ENCODE assay signal across 8 mouse cellular contexts in genomic region chr16:37683154-37684130, GRCm38 (mm10). TPM values are rescaled to one million over a fixed set of nuclear protein-coding genes. Genes with fewer than 3 reads are reported as not detected.
DNase-seq lines count a peak whose midpoint lies in the region; ATAC-seq and TF ChIP-seq lines count a peak whose summit lies in the region.

No protein-coding gene starts in this region.

- peak; percentile 60 for ATAC-seq in forebrain, embryonic 11.5 days (replicated peaks; ENCODE audit: low FRiP score)
- peak; percentile 38; the same call in 1 of the 2 replicates for ATAC-seq in hindbrain, embryonic 15.5 days (ENCODE audit: low FRiP score, low read depth)
- peak; percentile 6; the same call in 1 of the 2 replicates for ATAC-seq in lung, embryonic 16.5 days (ENCODE audit: low read depth)

- H3K36me3 ChIP-seq in forebrain, embryonic 11.5 days (ENCODE audit: control insufficient read depth, insufficient read depth, low read length), result no peaks in the 10 kb centered on the region
- H3K36me3 ChIP-seq in hindbrain, embryonic 15.5 days, result no peaks in the 10 kb centered on the region
- H3K36me3 ChIP-seq in lung, embryonic 16.5 days (ENCODE audit: control insufficient read depth, insufficient read depth, low read length), result no peaks in the 10 kb centered on the region
- no peaks in the 10 kb centered on the region for H3K36me3 ChIP-seq in testis, adult 2 months (ENCODE audit: control insufficient read depth, insufficient read depth, low read length)

- no peaks in the 10 kb centered on the region for H3K9me3 ChIP-seq in forebrain, embryonic 11.5 days (ENCODE audit: control insufficient read depth, low read length)
- H3K9me3 ChIP-seq in hindbrain, embryonic 15.5 days, result no peaks in the 10 kb centered on the region
- no peaks in the 10 kb centered on the region for H3K9me3 ChIP-seq in lung, embryonic 16.5 days (ENCODE audit: control insufficient read depth, low read length)

- no peaks in the 10 kb centered on the region for H3K27me3 ChIP-seq in forebrain, embryonic 11.5 days (ENCODE audit: control insufficient read depth, insufficient read depth, low read length)
- no peaks in the 10 kb centered on the region for H3K27me3 ChIP-seq in hindbrain, embryonic 15.5 days
- no peaks in the 10 kb centered on the region for H3K27me3 ChIP-seq in lung, embryonic 16.5 days (ENCODE audit: control insufficient read depth, insufficient read depth, low read depth, low read length)
- no peaks in the 10 kb centered on the region for H3K27me3 ChIP-seq in testis, adult 2 months (ENCODE audit: control insufficient read depth, insufficient read depth, low read length)

- WGBS in forebrain, embryonic 11.5 days, result 13% methylated on average over 16 of the region's 16 CpGs
- whole genome bisulfite sequencing in hindbrain, embryonic 15.5 days, result 5% methylated on average over 16 of the region's 16 CpGs
- 14% methylated on average over 16 of the region's 16 CpGs for WGBS in lung, embryonic 16.5 days

- peaks cover 18% of the 10 kb centered on the region for H3K4me1 ChIP-seq in forebrain, embryonic 11.5 days (replicated peaks; ENCODE audit: control insufficient read depth, insufficient read depth, low read length)
- H3K4me1 ChIP-seq in hindbrain, embryonic 15.5 days (replicated peaks), result peaks cover 49% of the 10 kb centered on the region
- peaks cover 22% of the 10 kb centered on the region for H3K4me1 ChIP-seq in lung, embryonic 16.5 days (replicated peaks; ENCODE audit: control insufficient read depth, insufficient read depth, low read length)
- H3K4me1 ChIP-seq in testis, adult 2 months (ENCODE audit: control insufficient read depth, insufficient read depth, low read length), result peaks cover 13% of the 10 kb centered on the region

- H3K4me3 ChIP-seq in forebrain, embryonic 11.5 days (ENCODE audit: low read depth, low read length), result no peak overlapping the region
- H3K4me3 ChIP-seq in hindbrain, embryonic 15.5 days, result no peak overlapping the region
- H3K4me3 ChIP-seq in lung, embryonic 16.5 days (ENCODE audit: low read length), result peak overlapping the region; percentile 18
- H3K4me3 ChIP-seq in testis, adult 2 months (ENCODE audit: control insufficient read depth, low read depth, low read length), result no peak overlapping the region

- no peak for TF ChIP-seq POLR2A in testis, adult 2 months (IDR thresholded peaks at IDR 0.05; ENCODE audit: control insufficient read depth, low read depth, low read length)

- peak overlapping the region; percentile 51 for H3K9ac ChIP-seq in forebrain, embryonic 11.5 days (ENCODE audit: low read length)
- no peak overlapping the region for H3K9ac ChIP-seq in hindbrain, embryonic 15.5 days
- peak overlapping the region; percentile 56 for H3K9ac ChIP-seq in lung, embryonic 16.5 days (ENCODE audit: low read length)

- H3K4me2 ChIP-seq in forebrain, embryonic 11.5 days (ENCODE audit: low read depth, low read length, severe bottlenecking), result peak overlapping the region; percentile 55
- peak overlapping the region; percentile 65 for H3K4me2 ChIP-seq in hindbrain, embryonic 15.5 days
- H3K4me2 ChIP-seq in lung, embryonic 16.5 days (ENCODE audit: low read depth, low read length), result peak overlapping the region; percentile 87

- TF ChIP-seq CTCF in testis, adult 2 months (IDR thresholded peaks at IDR 0.05; ENCODE audit: control insufficient read depth, insufficient read depth, insufficient replicate concordance, low read depth, low read length), result no peak

- intact Hi-C loops in left cerebral cortex, postnatal 10 days (cut with DNase I), result loop anchor here (5.0 to 10.0 kb wide), 4 partner anchors 129 to 511 kb away; partner anchors contain the start of gene Stxbp5l

- H3K27ac ChIP-seq in forebrain, embryonic 11.5 days (ENCODE audit: low read depth, low read length), result peak overlapping the region; percentile 75
- peak overlapping the region; percentile 90 for H3K27ac ChIP-seq in hindbrain, embryonic 15.5 days (replicated peaks)
- peak overlapping the region; percentile 95 for H3K27ac ChIP-seq in lung, embryonic 16.5 days (ENCODE audit: low read length)
- H3K27ac ChIP-seq in testis, adult 2 months (ENCODE audit: control insufficient read depth, insufficient read depth, low read depth, low read length), result peak overlapping the region; percentile 63

- peak; percentile 52 for DNase-seq in adrenal gland, adult 2 months
- no peak for DNase-seq in adrenal gland, adult 8-10 months
- DNase-seq in brain, adult 2 months (ENCODE audit: low read depth, low spot score), result peak; percentile 75
- peak; percentile 65 for DNase-seq in forebrain, embryonic 11.5 days (ENCODE audit: low spot score)
- DNase-seq in left cerebral cortex, postnatal 10 days (ENCODE audit: extremely low spot score in 1 of 2, low spot score in 2 of 2), result no peak

RNA-seq across cellular contexts. Expression of gene Ndufb4, which starts 29.2 kb away (rescaled TPM):
- total RNA-seq in adrenal gland, adult 2 months (2021), result 100 to 1,000 TPM; 138 to 192 TPM
- 67.4 and 80.6 TPM in 2 replicates for polyA plus RNA-seq in adrenal gland, adult 2 months (2012; rRNA removed)
- 10 to 100 TPM; 87.1 to 97.1 (median 92.0) TPM for total RNA-seq in adrenal gland, adult 8-10 months (2022)
- polyA plus RNA-seq in forebrain, embryonic 11.5 days (2014; fragmentation: Nextera tagmentation; extraction: Ambion mirVana), result 50.5 and 63.0 TPM in 2 replicates
- polyA plus RNA-seq in hindbrain, embryonic 15.5 days (2015; fragmentation: Nextera tagmentation; extraction: Ambion mirVana), result 56.8 and 59.9 TPM in 2 replicates
- polyA plus RNA-seq in lung, embryonic 16.5 days (2015; fragmentation: Nextera tagmentation; extraction: Ambion mirVana), result 50.0 and 63.8 TPM in 2 replicates
- 74.9 and 80.9 TPM in 2 replicates for polyA plus RNA-seq in testis, adult 2 months (2012; rRNA removed)
- 10 to 100 TPM; 72.5 to 73.8 TPM for total RNA-seq in left cerebral cortex, postnatal 10 days (2021)

Comparison
In these comparisons a context has a peak if more than half of its experiments do, and no peak if none do; other contexts are left out.
1. DNase-seq: peak in adrenal gland, adult 2 months (single experiment), brain, adult 2 months (single experiment) and forebrain, embryonic 11.5 days (single experiment); none in adrenal gland, adult 8-10 months (single experiment) and left cerebral cortex, postnatal 10 days (0 of 2).
2. ATAC-seq: peak in every context shown above with its lines; median percentile 60 in forebrain, embryonic 11.5 days; 38 in hindbrain, embryonic 15.5 days; 6 in lung, embryonic 16.5 days.
3. Peak in every context shown above with its lines, with median percentiles within 50 percentile points of each other: H3K27ac ChIP-seq and H3K4me2 ChIP-seq.